Mouse (Mus musculus): Measurements from ENCODE around the gene Micall2. TPM values are rescaled to one million over a fixed set of nuclear protein-coding genes. Genes with fewer than 3 reads are reported as not detected.
A peak's percentile ranks its signal among the peaks of the same experiment; 100 is the strongest.
"Not testable (repeated sequence)": the region's sequence is repeated elsewhere in the genome, so short reads cannot be mapped to it uniquely, and the experiment has no call there.

Gene Micall2
- total RNA-seq (2021), result 1 to 10 TPM; 1.7 to 2.5 TPM

DNA sequence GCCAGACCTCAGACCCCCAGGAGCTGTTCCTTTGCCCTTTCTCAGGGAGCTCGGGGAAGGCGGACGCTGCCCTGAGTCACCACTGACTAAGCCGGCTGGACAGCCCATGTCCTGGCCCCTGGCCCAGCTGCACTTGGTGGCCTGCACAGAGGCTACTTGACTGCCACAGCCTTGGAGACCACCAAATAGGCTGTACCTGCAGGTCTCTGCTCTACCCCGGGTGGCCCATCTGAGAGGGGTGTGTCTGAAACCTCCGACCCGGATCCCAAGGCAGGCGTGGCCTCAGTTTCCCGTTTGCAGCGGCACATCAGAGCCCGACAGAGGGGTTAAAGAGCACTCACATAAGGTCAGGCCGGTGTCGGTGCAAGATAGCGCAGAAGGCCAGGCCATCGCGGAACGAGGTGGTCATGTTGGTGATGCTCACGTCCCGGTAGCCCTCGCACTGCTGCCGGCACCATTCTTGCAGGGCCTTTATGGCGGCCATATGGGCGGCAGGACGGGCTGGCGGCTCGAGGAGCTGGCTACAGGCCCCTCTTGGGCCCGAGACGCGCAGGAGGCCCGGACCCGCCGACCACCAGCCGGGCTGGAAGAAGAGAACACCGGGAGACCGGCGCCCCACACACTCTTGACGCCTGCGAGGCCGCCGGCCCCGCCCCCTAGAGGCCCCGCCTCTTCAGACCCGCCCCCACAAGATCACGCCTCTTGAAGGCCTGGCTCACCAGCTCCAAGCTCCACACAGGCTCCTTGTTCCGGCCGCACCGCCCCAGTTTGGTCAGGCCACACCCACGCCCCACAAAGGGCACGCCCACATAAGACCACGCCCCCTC is at the start of gene Micall2:
Micall2 (minus strand) TSS at position 660 of the 827 bp plus-strand sequence.
- DNase-seq (ENCODE audit: extremely low spot score in 1 of 2, low spot score in 1 of 2), result peak; percentile 37 to 61

DNA sequence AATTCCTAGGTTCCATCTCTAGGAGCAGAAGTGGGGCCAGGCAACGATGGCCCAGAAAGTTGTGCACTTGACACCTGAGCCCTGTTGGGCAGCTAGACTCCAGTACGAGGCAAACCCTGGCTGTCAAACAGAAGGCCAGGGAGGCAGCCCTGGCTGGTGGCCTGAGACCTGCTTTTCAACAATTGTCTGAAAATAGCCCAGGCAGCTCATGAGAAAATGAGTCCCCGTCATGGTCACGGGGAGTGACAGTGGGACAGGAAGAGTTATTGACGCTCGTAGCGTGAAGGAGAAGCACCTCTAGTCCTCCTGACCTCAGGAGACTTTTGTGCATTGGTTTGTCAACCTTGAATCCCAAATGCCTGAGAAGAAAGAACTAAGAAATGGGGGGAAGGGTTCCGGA is 45.3 kb upstream of the Micall2 start:
- DNase-seq (ENCODE audit: extremely low spot score in 1 of 2, low spot score in 1 of 2), result no peak

GRCm38 (mm10) chr5:139776966-139777365 is 40.8 kb upstream of the Micall2 start:
- DNase-seq (ENCODE audit: extremely low spot score in 1 of 2, low spot score in 1 of 2), result no peak

DNA sequence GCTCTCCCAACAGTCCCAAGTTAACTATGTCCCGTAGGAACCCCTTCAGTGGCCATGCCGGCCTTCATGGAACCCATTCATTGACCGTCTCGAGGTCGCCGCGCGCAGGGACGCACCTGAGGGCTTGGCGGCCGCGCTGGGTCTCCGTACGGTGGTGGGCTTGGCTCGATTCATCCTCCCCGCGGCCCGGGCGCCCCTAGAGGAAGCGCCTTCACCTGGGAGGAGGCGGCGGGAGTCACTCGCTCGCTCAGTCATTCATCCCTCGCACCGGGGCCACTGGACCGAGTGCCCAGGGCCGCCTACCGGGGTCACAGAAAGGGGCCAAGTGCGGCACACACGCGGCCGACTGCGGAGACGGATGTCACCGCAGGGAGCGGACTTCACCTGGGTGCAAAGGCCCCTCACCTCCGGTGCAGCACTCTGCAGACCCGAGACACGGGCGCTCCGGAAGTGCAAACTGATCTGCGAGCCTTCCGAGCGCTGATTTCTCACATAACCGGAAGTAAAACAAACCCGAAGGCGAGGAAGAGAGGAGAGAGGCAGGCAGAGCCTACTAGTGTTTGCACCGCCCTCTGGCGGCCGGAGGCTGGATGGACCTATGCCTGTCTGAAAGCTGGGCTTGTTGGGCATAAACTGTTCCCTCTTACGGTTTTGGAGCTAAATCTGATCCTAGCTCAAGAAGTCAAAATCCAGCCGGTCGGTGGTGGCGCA is 39.2 kb upstream of the Micall2 start, which contains the start of gene Ints1:
Ints1 (minus strand) TSS at position 459 of the 711 bp plus-strand sequence.
- peak; percentile 92 to 99 for DNase-seq (ENCODE audit: extremely low spot score in 1 of 2, low spot score in 1 of 2)

- no peak for DNase-seq (ENCODE audit: extremely low spot score in 1 of 2, low spot score in 1 of 2)
Observed at GRCm38 (mm10) chr5:139768216-139768615, 32.1 kb upstream of the Micall2 start.

DNA sequence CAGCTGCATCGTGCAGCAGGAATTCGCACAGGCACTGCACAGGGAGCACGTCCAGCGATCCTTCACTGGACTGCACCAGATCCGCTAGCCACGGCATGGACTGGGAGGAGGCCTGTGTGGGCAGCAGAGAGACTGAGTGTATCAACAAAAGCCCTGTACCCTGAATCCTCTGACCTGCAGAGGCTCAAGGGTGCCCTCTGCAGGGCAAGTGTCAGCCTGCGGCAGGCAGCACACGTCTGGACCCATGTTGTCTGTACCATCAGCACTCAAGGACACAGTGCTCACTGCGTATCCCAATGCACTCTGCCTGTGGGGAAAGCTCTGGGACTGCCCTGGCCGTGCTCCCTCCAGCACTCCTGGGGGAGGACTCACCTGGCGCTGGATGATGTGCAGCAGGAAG is 28.2 kb upstream of the Micall2 start:
- no peak for DNase-seq (ENCODE audit: extremely low spot score in 1 of 2, low spot score in 1 of 2)

DNA sequence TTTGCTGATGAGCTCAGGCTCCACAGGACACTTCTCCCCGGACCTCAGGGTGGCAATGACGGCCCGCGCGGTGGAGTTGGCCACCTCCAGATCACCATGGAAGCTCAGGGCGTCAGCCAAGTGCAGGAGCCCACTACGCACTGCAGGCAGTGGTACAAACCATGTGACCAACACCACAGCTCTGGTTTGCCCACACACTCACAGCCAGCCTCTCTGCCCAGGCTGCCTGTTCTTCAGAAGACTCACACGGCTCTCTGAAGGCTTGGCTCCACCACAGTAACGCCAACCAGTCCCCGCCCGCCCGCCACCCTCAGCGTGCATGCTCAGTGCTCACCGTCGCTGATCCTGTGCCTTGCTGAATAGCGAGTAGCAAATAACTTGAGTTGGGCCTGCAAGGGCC is 22.0 kb upstream of the Micall2 start:
- DNase-seq (ENCODE audit: extremely low spot score in 1 of 2, low spot score in 1 of 2), result no peak

DNA sequence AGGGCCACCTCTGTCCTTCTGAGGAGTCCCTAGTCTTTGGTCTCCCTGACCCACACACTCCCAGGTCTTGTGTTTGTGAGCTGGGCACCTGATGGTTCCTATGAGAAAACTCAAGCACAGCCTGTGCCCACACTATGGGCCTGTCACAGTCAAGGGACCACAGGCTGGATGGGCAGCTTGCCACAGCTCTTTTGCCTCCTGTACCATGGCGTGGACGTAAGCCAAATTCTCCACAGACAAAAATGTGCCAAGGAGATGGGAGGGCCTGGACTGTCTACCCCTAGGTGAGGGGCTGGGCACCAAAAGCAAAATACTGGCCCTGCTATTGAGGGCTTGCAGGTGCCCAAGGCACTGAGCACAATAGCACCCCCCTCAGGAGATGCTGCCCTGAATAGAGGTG is 20.4 kb upstream of the Micall2 start:
- DNase-seq (ENCODE audit: extremely low spot score in 1 of 2, low spot score in 1 of 2), result no peak

- no peak for DNase-seq (ENCODE audit: extremely low spot score in 1 of 2, low spot score in 1 of 2)
Observed at GRCm38 (mm10) chr5:139756135-139756534, 20.0 kb upstream of the Micall2 start.

DNA sequence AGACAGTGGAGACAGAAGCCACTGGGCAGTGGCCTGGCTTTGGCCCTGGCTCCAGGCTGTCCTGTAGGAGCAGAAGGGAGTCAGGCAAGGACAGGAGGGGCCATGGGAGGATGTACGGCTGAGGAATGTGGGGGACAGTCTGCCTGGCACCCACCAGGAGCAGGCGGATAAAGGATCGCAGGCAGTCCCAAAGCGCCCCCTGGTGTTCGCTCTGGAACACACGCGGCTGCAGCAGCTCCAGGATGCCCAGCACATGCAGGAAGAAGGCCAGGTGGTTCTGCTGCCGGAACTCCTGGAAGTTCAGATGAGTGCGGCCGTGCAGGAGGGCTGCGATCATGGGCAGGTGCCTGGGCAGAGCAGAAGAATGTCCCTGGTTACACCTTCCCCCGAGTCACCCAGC is 18.6 kb upstream of the Micall2 start:
- peak; percentile 61 to 77 for DNase-seq (ENCODE audit: extremely low spot score in 1 of 2, low spot score in 1 of 2)

- peak; percentile 53 to 83 for DNase-seq (ENCODE audit: extremely low spot score in 1 of 2, low spot score in 1 of 2)
Observed at GRCm38 (mm10) chr5:139750535-139750934, 14.4 kb upstream of the Micall2 start.

GRCm38 (mm10) chr5:139749413-139750125 is 13.4 kb upstream of the Micall2 start:
- no peak for DNase-seq (ENCODE audit: extremely low spot score in 1 of 2, low spot score in 1 of 2)

DNA sequence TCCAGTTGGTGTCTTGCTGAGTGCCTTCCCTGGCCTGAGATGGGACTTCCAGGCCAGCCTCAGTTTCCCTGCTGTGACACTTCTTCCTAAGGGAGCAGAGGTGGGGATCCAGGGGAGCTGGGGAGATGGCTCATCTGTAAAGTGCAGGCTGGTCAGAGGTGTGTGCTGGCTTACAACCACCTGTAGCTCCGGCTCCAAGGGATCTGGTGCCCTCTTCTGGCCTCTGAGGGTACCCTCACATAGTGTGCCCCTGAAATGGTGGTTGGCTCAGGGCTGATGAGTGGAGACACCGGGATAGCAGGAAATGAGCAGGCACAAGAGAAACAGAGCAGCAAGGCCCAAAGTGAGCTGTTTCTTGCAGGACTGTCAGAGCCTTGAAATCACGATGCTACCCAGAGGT is 9.6 kb upstream of the Micall2 start:
- DNase-seq (ENCODE audit: extremely low spot score in 1 of 2, low spot score in 1 of 2), result peak in 1 of 2 experiments; percentile 53

DNA sequence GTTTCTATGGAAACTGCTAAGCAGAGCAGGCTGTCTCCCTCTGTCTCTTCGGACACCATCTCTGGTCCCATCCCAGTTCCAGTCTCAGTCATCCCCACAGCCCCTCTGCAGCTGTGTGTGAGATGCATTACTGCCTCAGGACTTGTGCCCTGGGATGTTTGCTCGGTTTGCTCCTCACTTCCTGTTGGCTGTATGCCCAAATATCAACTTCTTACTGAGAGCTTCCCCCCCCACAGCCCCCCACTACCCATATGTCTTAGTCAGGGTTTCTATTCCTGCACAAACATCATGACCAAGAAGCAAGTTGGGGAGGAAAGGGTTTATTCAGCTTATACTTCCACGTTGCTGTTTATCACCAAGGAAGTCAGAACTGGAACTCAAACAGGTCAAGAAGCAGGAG is 6.5 kb upstream of the Micall2 start:
- DNase-seq (ENCODE audit: extremely low spot score in 1 of 2, low spot score in 1 of 2), result not testable (repeated sequence)

DNA sequence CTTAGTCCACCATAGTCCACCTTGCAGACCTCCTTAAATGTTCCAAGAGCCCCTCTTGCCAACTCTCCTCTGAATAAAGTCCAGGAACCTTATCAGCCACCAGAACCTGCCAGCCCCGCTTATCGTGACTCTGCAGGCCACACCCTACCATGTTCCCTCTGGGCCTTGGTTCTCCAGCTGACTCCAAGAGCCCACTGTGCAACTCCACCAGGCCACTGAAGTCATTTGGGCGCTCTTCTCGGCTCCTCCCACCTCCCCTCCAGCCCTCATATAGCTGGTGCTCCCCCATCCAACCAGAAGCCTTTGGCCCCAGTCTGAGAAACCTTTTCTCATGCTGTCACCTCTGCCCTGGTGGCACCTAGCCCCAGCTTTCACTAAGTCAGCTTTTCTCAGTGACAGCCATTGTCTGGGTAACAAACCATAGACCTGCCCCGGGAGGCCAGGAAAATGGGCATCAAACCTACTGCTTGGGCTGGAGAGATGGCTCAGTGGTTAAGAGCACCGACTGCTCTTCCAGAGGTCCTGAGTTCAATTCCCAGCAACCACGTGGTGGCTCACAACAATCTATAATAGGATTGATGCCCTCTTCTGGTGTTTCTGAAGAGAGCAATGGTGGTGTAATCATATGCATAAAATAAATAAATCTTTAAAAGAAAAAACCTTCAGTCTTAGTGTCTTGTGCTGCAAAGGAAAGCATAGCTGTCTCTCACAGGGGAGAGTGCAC is 2.6 kb upstream of the Micall2 start:
- DNase-seq (ENCODE audit: extremely low spot score in 1 of 2, low spot score in 1 of 2), result no peak

- no peak for DNase-seq (ENCODE audit: extremely low spot score in 1 of 2, low spot score in 1 of 2)
Observed at GRCm38 (mm10) chr5:139737841-139738591, 1.9 kb upstream of the Micall2 start.

- no peak for DNase-seq (ENCODE audit: extremely low spot score in 1 of 2, low spot score in 1 of 2)
Observed at GRCm38 (mm10) chr5:139736504-139736940, 386 bp upstream of the Micall2 start.

DNA sequence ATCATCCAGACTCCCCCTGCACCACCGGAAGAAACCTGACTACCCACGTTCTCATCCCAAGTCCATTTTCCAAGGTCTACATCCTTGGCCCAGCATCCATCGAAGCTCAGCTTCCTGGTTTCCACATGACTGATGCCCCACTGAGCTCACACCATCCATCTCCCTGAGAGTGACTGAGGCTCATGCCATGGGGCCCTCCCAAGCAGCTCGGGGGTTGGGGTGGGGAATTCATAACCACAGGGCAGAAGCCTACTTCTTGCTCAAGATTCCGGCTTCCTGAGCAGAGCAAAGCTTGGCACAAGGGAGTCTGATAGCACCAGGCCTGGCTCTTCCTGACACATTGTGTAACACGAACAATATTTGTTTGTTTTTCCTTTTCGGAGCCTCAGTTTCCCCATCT is 1.4 kb downstream of the Micall2 start:
- DNase-seq (ENCODE audit: extremely low spot score in 1 of 2, low spot score in 1 of 2), result no peak

DNA sequence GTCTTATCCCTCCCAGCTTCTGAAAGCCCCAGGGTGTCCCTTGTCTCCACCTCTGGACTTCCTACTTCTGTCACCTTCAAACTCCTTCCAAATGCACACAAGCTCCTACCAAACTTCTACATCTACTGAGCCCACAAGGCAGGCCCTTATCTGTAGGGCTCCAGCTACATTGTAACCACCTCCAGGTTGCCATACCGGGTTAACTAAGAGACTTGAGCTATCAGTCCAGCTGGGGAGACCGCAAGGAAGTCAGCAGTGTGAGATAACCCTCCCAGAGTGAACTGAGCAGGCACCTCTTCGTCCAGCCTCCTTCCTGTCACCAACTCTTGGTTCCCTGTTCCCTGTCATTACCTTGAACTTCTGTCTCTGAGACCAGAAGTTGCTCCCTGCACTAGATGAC is 2.1 kb downstream of the Micall2 start:
- DNase-seq (ENCODE audit: extremely low spot score in 1 of 2, low spot score in 1 of 2), result no peak
